8 mouse cellular contexts compared by ENCODE assay signal in the genomic region with DNA sequence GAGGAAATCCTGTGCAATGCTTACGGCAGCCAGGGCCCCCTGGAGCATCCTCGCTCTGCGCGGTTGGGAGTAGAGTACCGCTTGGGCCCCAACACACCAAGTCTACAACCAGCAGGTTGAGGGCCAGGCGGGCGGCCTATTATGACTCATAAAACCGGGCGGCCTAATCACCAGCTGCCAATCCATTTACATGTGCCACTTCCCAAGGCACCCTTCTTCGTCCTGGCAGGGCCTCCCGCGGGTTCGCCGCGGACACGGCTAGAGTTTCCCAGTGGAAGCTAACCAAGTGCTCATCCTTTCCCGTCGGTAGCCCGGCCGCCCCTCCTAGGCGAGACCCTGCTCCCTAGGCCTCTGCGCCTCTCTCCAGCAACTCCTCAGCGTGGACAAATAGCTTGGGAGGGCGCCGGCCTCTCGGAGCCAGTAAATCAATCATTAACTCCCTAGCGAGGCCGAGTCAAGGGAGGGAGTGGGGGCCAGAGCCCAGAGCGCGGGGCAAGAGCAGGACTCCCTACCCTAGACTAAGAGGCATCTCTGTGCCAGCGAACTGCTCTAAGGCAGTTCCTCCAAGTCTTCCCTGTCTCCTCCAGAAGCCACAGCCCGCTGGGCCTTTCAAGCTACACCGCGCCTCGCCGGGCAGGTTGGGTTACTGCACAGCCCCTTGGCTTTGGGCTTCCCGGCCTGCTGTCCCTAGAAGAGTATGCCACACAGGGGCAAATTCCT.
DNase-seq lines count a peak whose midpoint lies in the region; ATAC-seq lines count a peak whose summit lies in the region.

No protein-coding gene starts in this region.

- H3K79me2 ChIP-seq in macrophage (ENCODE audit: inconsistent target) = no peaks in the 10 kb centered on the region

- peaks cover 61% of the 10 kb centered on the region for H3K27me3 ChIP-seq in neural tube, embryonic 11.5 days (ENCODE audit: control insufficient read depth, insufficient read depth, low read length)
- peaks cover 92% of the 10 kb centered on the region for H3K27me3 ChIP-seq in kidney, embryonic 15.5 days

- H3K4me3 ChIP-seq in neural tube, embryonic 11.5 days (ENCODE audit: low read depth, low read length) = peak overlapping the region; percentile 44
- peak overlapping the region; percentile 52 for H3K4me3 ChIP-seq in kidney, embryonic 15.5 days (replicated peaks)
- no peak overlapping the region for H3K4me3 ChIP-seq in macrophage (ENCODE audit: inconsistent target)

- H3K4me2 ChIP-seq in neural tube, embryonic 11.5 days (ENCODE audit: low read depth) = peak overlapping the region; percentile 82
- peak overlapping the region; percentile 84 for H3K4me2 ChIP-seq in kidney, embryonic 15.5 days

- ATAC-seq in neural tube, embryonic 11.5 days (ENCODE audit: insufficient read depth, low FRiP score, low TSS enrichment) = peak; percentile 32
- peak; percentile 77 for ATAC-seq in kidney, embryonic 15.5 days (replicated peaks; ENCODE audit: low FRiP score)

- H3K4me1 ChIP-seq in neural tube, embryonic 11.5 days (ENCODE audit: control insufficient read depth, insufficient read depth, low read length) = peaks cover 20% of the 10 kb centered on the region; the same call in 1 of the 2 replicates
- H3K4me1 ChIP-seq in kidney, embryonic 15.5 days = peaks cover 51% of the 10 kb centered on the region

- peak overlapping the region; percentile 76 for H3K9ac ChIP-seq in neural tube, embryonic 11.5 days (ENCODE audit: low read length)
- peak overlapping the region; percentile 60; the same call in 1 of the 2 replicates for H3K9ac ChIP-seq in kidney, embryonic 15.5 days

- peak overlapping the region; percentile 89 for H3K27ac ChIP-seq in neural tube, embryonic 11.5 days (ENCODE audit: low read depth, low read length)
- peak overlapping the region; percentile 96 for H3K27ac ChIP-seq in kidney, embryonic 15.5 days
- peak overlapping the region; percentile 31 for H3K27ac ChIP-seq in macrophage

- peak; percentile 55 for DNase-seq in neural tube, embryonic 11.5 days (ENCODE audit: low spot score)
- DNase-seq in neural tube, embryonic 10.5 days (ENCODE audit: extremely low spot score, low spot score) = no peak
- DNase-seq in adrenal gland, postnatal 25 days = peak; percentile 44
- DNase-seq in gastrocnemius, postnatal 10 days = peak; percentile 29
- peak; percentile 34 for DNase-seq in thymus, postnatal 25 days
- no peak for DNase-seq in testis, postnatal 14 days (ENCODE audit: low spot score)

- WGBS in neural tube, embryonic 11.5 days = under 1% methylated on average over 37 of the region's 37 CpGs
- WGBS in kidney, embryonic 15.5 days = 2% methylated on average over 37 of the region's 37 CpGs
- 27% methylated on average over 30 of the region's 37 CpGs for WGBS in macrophage (ENCODE audit: missing documents)

- H3K36me3 ChIP-seq in neural tube, embryonic 11.5 days (ENCODE audit: control insufficient read depth, insufficient read depth, low read length) = no peaks in the 10 kb centered on the region
- H3K36me3 ChIP-seq in kidney, embryonic 15.5 days = no peaks in the 10 kb centered on the region
- H3K36me3 ChIP-seq in macrophage (ENCODE audit: inconsistent target) = no peaks in the 10 kb centered on the region

- H3K9me3 ChIP-seq in neural tube, embryonic 11.5 days (ENCODE audit: control insufficient read depth, low read length) = no peaks in the 10 kb centered on the region
- no peaks in the 10 kb centered on the region for H3K9me3 ChIP-seq in kidney, embryonic 15.5 days (replicated peaks)

Comparison
In these comparisons a context has a peak if more than half of its experiments do, and no peak if none do; other contexts are left out.
1. DNase-seq: peak in neural tube, embryonic 11.5 days (single experiment), adrenal gland, postnatal 25 days (single experiment), gastrocnemius, postnatal 10 days (single experiment) and thymus, postnatal 25 days (single experiment); none in neural tube, embryonic 10.5 days (single experiment) and testis, postnatal 14 days (single experiment).
2. H3K27ac ChIP-seq: peak in every context shown above with its lines; median percentile 96 in kidney, embryonic 15.5 days; 89 in neural tube, embryonic 11.5 days; 31 in macrophage.